8 mouse cellular contexts compared by ENCODE assay signal in genomic region chr19:12573266-12574011, GRCm38 (mm10). TPM values are rescaled to one million over a fixed set of nuclear protein-coding genes. Genes with fewer than 3 reads are reported as not detected.
DNase-seq lines count a peak whose midpoint lies in the region; ATAC-seq and TF ChIP-seq lines count a peak whose summit lies in the region.

No protein-coding gene starts in this region.

- peaks cover 30% of the 10 kb centered on the region for H3K79me2 ChIP-seq in myocyte (ENCODE audit: control insufficient read depth, insufficient read depth)

- peak overlapping the region; percentile 69 for H3K9ac ChIP-seq in heart, embryonic 12.5 days
- peak overlapping the region; percentile 61 for H3K9ac ChIP-seq in kidney, embryonic 16.5 days (replicated peaks; ENCODE audit: low read length)
- H3K9ac ChIP-seq in liver, embryonic 11.5 days (ENCODE audit: low read depth, low read length), result peak overlapping the region; percentile 66

- H3K4me3 ChIP-seq in erythroblast, embryonic 14.5 days (replicated peaks), result peak overlapping the region; percentile 80
- peak overlapping the region; percentile 54 for H3K4me3 ChIP-seq in heart, embryonic 12.5 days
- peak overlapping the region; percentile 49 for H3K4me3 ChIP-seq in kidney, embryonic 16.5 days (ENCODE audit: low read length)
- H3K4me3 ChIP-seq in liver, embryonic 11.5 days (ENCODE audit: low read depth, low read length), result peak overlapping the region; percentile 57
- peak overlapping the region; percentile 48 for H3K4me3 ChIP-seq in myocyte

- H3K4me2 ChIP-seq in heart, embryonic 12.5 days, result peak overlapping the region; percentile 85
- peak overlapping the region; percentile 56 for H3K4me2 ChIP-seq in kidney, embryonic 16.5 days (replicated peaks; ENCODE audit: low read depth, low read length)
- peak overlapping the region; percentile 70 for H3K4me2 ChIP-seq in liver, embryonic 11.5 days
- H3K4me2 ChIP-seq in myocyte (ENCODE audit: low read depth), result peak overlapping the region; percentile 85

- TF ChIP-seq POLR2A in myocyte (IDR thresholded peaks at IDR 0.05; ENCODE audit: insufficient read length, low read depth), result no peak

- WGBS in heart, embryonic 12.5 days, result 5% methylated on average over 14 of the region's 14 CpGs
- 6% methylated on average over 14 of the region's 14 CpGs for WGBS in kidney, embryonic 16.5 days
- 6% methylated on average over 14 of the region's 14 CpGs for WGBS in liver, embryonic 11.5 days

- peak overlapping the region; percentile 71 for H3K27ac ChIP-seq in heart, embryonic 12.5 days (ENCODE audit: poor library complexity, severe bottlenecking)
- peak overlapping the region; percentile 43 for H3K27ac ChIP-seq in kidney, embryonic 16.5 days (ENCODE audit: low read length)
- peak overlapping the region; percentile 59 for H3K27ac ChIP-seq in liver, embryonic 11.5 days (ENCODE audit: low read depth, low read length)

- no peaks in the 10 kb centered on the region for H3K9me3 ChIP-seq in erythroblast, embryonic 14.5 days (ENCODE audit: control insufficient read depth, low read length)
- no peaks in the 10 kb centered on the region for H3K9me3 ChIP-seq in heart, embryonic 12.5 days (replicated peaks)
- no peaks in the 10 kb centered on the region for H3K9me3 ChIP-seq in kidney, embryonic 16.5 days (ENCODE audit: low read length)
- no peaks in the 10 kb centered on the region for H3K9me3 ChIP-seq in liver, embryonic 11.5 days (ENCODE audit: control insufficient read depth, low read length)

- ATAC-seq in heart, embryonic 12.5 days (ENCODE audit: insufficient number of reproducible peaks, low FRiP score), result peak; percentile 96
- ATAC-seq in kidney, embryonic 16.5 days (ENCODE audit: low FRiP score, low TSS enrichment), result peak; percentile 100
- ATAC-seq in liver, embryonic 11.5 days (replicated peaks; ENCODE audit: low FRiP score), result peak; percentile 99

- peak; percentile 99 for DNase-seq in 3T3-L1 (ENCODE audit: low read depth, low spot score)
- DNase-seq in adrenal gland, postnatal 14 days, result peak; percentile 92
- DNase-seq in liver, embryonic 11.5 days (ENCODE audit: low spot score), result peak; percentile 77
- peak; percentile 90 to 92 for DNase-seq in spleen, postnatal 4 days (ENCODE audit: low spot score in 2 of 2)

- H3K36me3 ChIP-seq in erythroblast, embryonic 14.5 days (ENCODE audit: control insufficient read depth), result peaks cover 36% of the 10 kb centered on the region
- peaks cover 17% of the 10 kb centered on the region for H3K36me3 ChIP-seq in heart, embryonic 12.5 days
- H3K36me3 ChIP-seq in kidney, embryonic 16.5 days (ENCODE audit: insufficient read depth, low read length), result 0 out of 2 replicates have a peak, but pooled peaks cover 6% of the 10 kb centered on the region
- peaks cover 4% of the 10 kb centered on the region; the same call in 1 of the 2 replicates for H3K36me3 ChIP-seq in liver, embryonic 11.5 days (ENCODE audit: control insufficient read depth, insufficient read depth, low read length)
- peaks cover 13% of the 10 kb centered on the region for H3K36me3 ChIP-seq in myocyte (ENCODE audit: control insufficient read depth, insufficient read depth)

- H3K4me1 ChIP-seq in erythroblast, embryonic 14.5 days (ENCODE audit: control insufficient read depth), result peaks cover 43% of the 10 kb centered on the region
- H3K4me1 ChIP-seq in heart, embryonic 12.5 days (replicated peaks), result peaks cover 11% of the 10 kb centered on the region
- H3K4me1 ChIP-seq in kidney, embryonic 16.5 days (ENCODE audit: insufficient read depth, low read length), result no peaks in the 10 kb centered on the region
- H3K4me1 ChIP-seq in liver, embryonic 11.5 days (replicated peaks; ENCODE audit: control insufficient read depth, insufficient read depth, low read length), result no peaks in the 10 kb centered on the region; the same call in none of the 2 replicates

- peaks cover 2% of the 10 kb centered on the region for H3K27me3 ChIP-seq in erythroblast, embryonic 14.5 days (ENCODE audit: control insufficient read depth)
- no peaks in the 10 kb centered on the region for H3K27me3 ChIP-seq in heart, embryonic 12.5 days (replicated peaks)
- no peaks in the 10 kb centered on the region for H3K27me3 ChIP-seq in kidney, embryonic 16.5 days (ENCODE audit: insufficient read depth, low read length)
- H3K27me3 ChIP-seq in liver, embryonic 11.5 days (replicated peaks; ENCODE audit: control insufficient read depth, insufficient read depth, low read length), result no peaks in the 10 kb centered on the region
- no peaks in the 10 kb centered on the region for H3K27me3 ChIP-seq in myocyte (ENCODE audit: control insufficient read depth, insufficient read depth, insufficient read length)

- peak overlapping the region; percentile 53 for H3ac ChIP-seq in myocyte (ENCODE audit: control insufficient read depth, insufficient read length)

TF ChIP-seq in myocyte, 11 proteins besides CTCF, POLR2A, EP300 and RAD21:
- TF ChIP-seq TCF3 (IDR thresholded peaks at IDR 0.05; ENCODE audit: insufficient read length, low read depth) (no peak), USF1 (IDR thresholded peaks at IDR 0.05; ENCODE audit: low read depth) (no peak), MYOD1 (IDR thresholded peaks at IDR 0.05; ENCODE audit: control insufficient read depth in 1 of 3, insufficient read length in 2 of 3, low read depth in 2 of 3) (peak in 2 of 3 experiments; percentile 64 to 67), E2F4 (IDR thresholded peaks at IDR 0.05; ENCODE audit: insufficient read depth) (peak; percentile 81), MAX (IDR thresholded peaks at IDR 0.05; ENCODE audit: low read depth) (no peak)

RNA-seq across cellular contexts. Expression of gene Gm4952, which starts 26.3 kb away (rescaled TPM):
- 0.75 and 19.1 TPM in 2 replicates for total RNA-seq in adrenal gland, postnatal 14 days (2021)
- polyA plus RNA-seq in erythroblast, embryonic 14.5 days (2012), result not detected in 2 replicates
- 0.08 and 0.15 TPM in 2 replicates for polyA plus RNA-seq in heart, embryonic 12.5 days (2016; fragmentation: Nextera tagmentation; extraction: Ambion mirVana)
- 0.31 and 0.49 TPM in 2 replicates for polyA plus RNA-seq in kidney, embryonic 16.5 days (2015; fragmentation: Nextera tagmentation; extraction: Ambion mirVana)
- 0.23 and 0.78 TPM in 2 replicates for polyA plus RNA-seq in liver, embryonic 11.5 days (2014; fragmentation: Nextera tagmentation; extraction: Ambion mirVana)
- polyA plus RNA-seq in myocyte (2012; fragmentation: generic; extraction: Trizol), result not detected

RNA-seq across cellular contexts. Expression of gene Fam111a, which starts 27.9 kb away (rescaled TPM):
- 10.4 and 12.1 TPM in 2 replicates for total RNA-seq in adrenal gland, postnatal 14 days (2021)
- polyA plus RNA-seq in erythroblast, embryonic 14.5 days (2012), result 0.54 and 0.64 TPM in 2 replicates
- 21.0 and 21.8 TPM in 2 replicates for polyA plus RNA-seq in heart, embryonic 12.5 days (2016; fragmentation: Nextera tagmentation; extraction: Ambion mirVana)
- polyA plus RNA-seq in kidney, embryonic 16.5 days (2015; fragmentation: Nextera tagmentation; extraction: Ambion mirVana), result 24.3 and 26.0 TPM in 2 replicates
- 44.8 and 47.7 TPM in 2 replicates for polyA plus RNA-seq in liver, embryonic 11.5 days (2014; fragmentation: Nextera tagmentation; extraction: Ambion mirVana)
- 5.4 TPM for polyA plus RNA-seq in myocyte (2012; fragmentation: generic; extraction: Trizol)

RNA-seq across cellular contexts. Expression of gene Glyat, which starts 59.7 kb away (rescaled TPM):
- 0.34 and 8.6 TPM in 2 replicates for total RNA-seq in adrenal gland, postnatal 14 days (2021)
- polyA plus RNA-seq in erythroblast, embryonic 14.5 days (2012), result not detected in 2 replicates
- not detected in 2 replicates for polyA plus RNA-seq in heart, embryonic 12.5 days (2016; fragmentation: Nextera tagmentation; extraction: Ambion mirVana)
- 17.7 and 20.0 TPM in 2 replicates for polyA plus RNA-seq in kidney, embryonic 16.5 days (2015; fragmentation: Nextera tagmentation; extraction: Ambion mirVana)
- polyA plus RNA-seq in liver, embryonic 11.5 days (2014; fragmentation: Nextera tagmentation; extraction: Ambion mirVana), result not detected in 2 replicates
- not detected for polyA plus RNA-seq in myocyte (2012; fragmentation: generic; extraction: Trizol)

Comparison
In these comparisons a context has a peak if more than half of its experiments do, and no peak if none do; other contexts are left out.
1. Peak in every context shown above with its lines: DNase-seq, ATAC-seq, H3K4me3 ChIP-seq and H3K27ac ChIP-seq.
2. RNA of gene Glyat, which starts 59.7 kb away (polyA plus RNA-seq): 17.7 to 20.0 TPM in kidney, embryonic 16.5 days; not detected in erythroblast, embryonic 14.5 days, not detected in heart, embryonic 12.5 days, not detected in liver, embryonic 11.5 days and not detected in myocyte (single experiment); every median in the first group is over 10 times any median in the second.